Mouse (Mus musculus): ENCODE data around the gene 4933406M09Rik. TPM values are rescaled to one million over a fixed set of nuclear protein-coding genes. Genes with fewer than 3 reads are reported as not detected.

The 4933406M09Rik gene
- polyA plus RNA-seq, 1 experiment from 2014 or later, result 0.07 TPM

- H3K27ac ChIP-seq (ENCODE audit: low read length), result no peak overlapping the region; the same call in 1 of the 2 replicates
- peaks cover 52% of the 10 kb centered on the region for H3K4me1 ChIP-seq (ENCODE audit: control insufficient read depth, insufficient read depth, low read length)
- 75% methylated on average over 2 of the region's 2 CpGs for WGBS
- H3K4me3 ChIP-seq (ENCODE audit: low read length), result no peak overlapping the region
- no peak for ATAC-seq
- H3K4me2 ChIP-seq (ENCODE audit: low read depth, low read length), result no peak overlapping the region
- no peaks in the 10 kb centered on the region for H3K27me3 ChIP-seq (replicated peaks; ENCODE audit: control insufficient read depth, insufficient read depth, low read length)
- no peaks in the 10 kb centered on the region for H3K36me3 ChIP-seq (ENCODE audit: control insufficient read depth, insufficient read depth, low read length)
- no peaks in the 10 kb centered on the region for H3K9me3 ChIP-seq (ENCODE audit: control insufficient read depth, low read length)
- H3K9ac ChIP-seq (ENCODE audit: low read depth, low read length), result no peak overlapping the region
These were observed 32.8 kb downstream of the 4933406M09Rik start for GRCm38 (mm10) chr1:134418414-134418975.

GRCm38 (mm10) chr1:134419176-134419575 is 33.4 kb downstream of the 4933406M09Rik start:
- whole genome bisulfite sequencing, result 44% methylated on average over 1 of the region's 1 CpGs
- H3K4me2 ChIP-seq (ENCODE audit: low read depth, low read length), result 0 out of 2 replicates have a peak overlapping the region, but pooled peaks have one; percentile 1
- H3K9ac ChIP-seq (ENCODE audit: low read depth, low read length), result no peak overlapping the region
- no peaks in the 10 kb centered on the region for H3K36me3 ChIP-seq (ENCODE audit: control insufficient read depth, insufficient read depth, low read length)
- H3K4me1 ChIP-seq (ENCODE audit: control insufficient read depth, insufficient read depth, low read length), result peaks cover 51% of the 10 kb centered on the region
- H3K27ac ChIP-seq (ENCODE audit: low read length), result peak overlapping the region; percentile 60
- no peak for ATAC-seq
- H3K27me3 ChIP-seq (replicated peaks; ENCODE audit: control insufficient read depth, insufficient read depth, low read length), result no peaks in the 10 kb centered on the region
- H3K9me3 ChIP-seq (ENCODE audit: control insufficient read depth, low read length), result no peaks in the 10 kb centered on the region
- H3K4me3 ChIP-seq (ENCODE audit: low read length), result no peak overlapping the region

- H3K27me3 ChIP-seq (replicated peaks; ENCODE audit: control insufficient read depth, insufficient read depth, low read length), result no peaks in the 10 kb centered on the region
- H3K9ac ChIP-seq (ENCODE audit: low read depth, low read length), result no peak overlapping the region
- no peak for ATAC-seq
- peaks cover 47% of the 10 kb centered on the region for H3K4me1 ChIP-seq (ENCODE audit: control insufficient read depth, insufficient read depth, low read length)
- no peak overlapping the region for H3K4me3 ChIP-seq (ENCODE audit: low read length)
- H3K9me3 ChIP-seq (ENCODE audit: control insufficient read depth, low read length), result no peaks in the 10 kb centered on the region
- whole genome bisulfite sequencing, result 37% methylated on average over 5 of the region's 5 CpGs
- H3K36me3 ChIP-seq (ENCODE audit: control insufficient read depth, insufficient read depth, low read length), result 0 out of 2 replicates have a peak, but pooled peaks cover 2% of the 10 kb centered on the region
- H3K4me2 ChIP-seq (ENCODE audit: low read depth, low read length), result 0 out of 2 replicates have a peak overlapping the region, but pooled peaks have one; percentile 1
- peak overlapping the region; percentile 60 for H3K27ac ChIP-seq (ENCODE audit: low read length)
These were observed 34.2 kb downstream of the 4933406M09Rik start for GRCm38 (mm10) chr1:134419751-134420458.

- no peak overlapping the region for H3K27ac ChIP-seq (ENCODE audit: low read length)
- no peaks in the 10 kb centered on the region for H3K27me3 ChIP-seq (replicated peaks; ENCODE audit: control insufficient read depth, insufficient read depth, low read length)
- no peak overlapping the region for H3K4me3 ChIP-seq (ENCODE audit: low read length)
- H3K9me3 ChIP-seq (ENCODE audit: control insufficient read depth, low read length), result no peaks in the 10 kb centered on the region
- peak; percentile 49; the same call in 1 of the 2 replicates for ATAC-seq
- H3K4me2 ChIP-seq (ENCODE audit: low read depth, low read length), result no peak overlapping the region
- peaks cover 23% of the 10 kb centered on the region for H3K4me1 ChIP-seq (ENCODE audit: control insufficient read depth, insufficient read depth, low read length)
- 66% methylated on average over 10 of the region's 10 CpGs for WGBS
- peaks cover 22% of the 10 kb centered on the region for H3K36me3 ChIP-seq (ENCODE audit: control insufficient read depth, insufficient read depth, low read length)
- no peak overlapping the region for H3K9ac ChIP-seq (ENCODE audit: low read depth, low read length)
These were observed 38.2 kb downstream of the 4933406M09Rik start for GRCm38 (mm10) chr1:134423911-134424310.

- H3K4me3 ChIP-seq (ENCODE audit: low read length), result no peak overlapping the region
- 77% methylated on average over 5 of the region's 5 CpGs for WGBS
- H3K4me2 ChIP-seq (ENCODE audit: low read depth, low read length), result no peak overlapping the region
- no peaks in the 10 kb centered on the region for H3K9me3 ChIP-seq (ENCODE audit: control insufficient read depth, low read length)
- no peak overlapping the region for H3K9ac ChIP-seq (ENCODE audit: low read depth, low read length)
- no peaks in the 10 kb centered on the region for H3K27me3 ChIP-seq (replicated peaks; ENCODE audit: control insufficient read depth, insufficient read depth, low read length)
- H3K27ac ChIP-seq (ENCODE audit: low read length), result no peak overlapping the region
- peaks cover 28% of the 10 kb centered on the region for H3K36me3 ChIP-seq (ENCODE audit: control insufficient read depth, insufficient read depth, low read length)
- ATAC-seq, result peak; percentile 88
- peaks cover under 1% of the 10 kb centered on the region; the same call in 1 of the 2 replicates for H3K4me1 ChIP-seq (ENCODE audit: control insufficient read depth, insufficient read depth, low read length)
These were observed 40.5 kb downstream of the 4933406M09Rik start for GRCm38 (mm10) chr1:134426289-134426688.

- H3K4me2 ChIP-seq (ENCODE audit: low read depth, low read length), result no peak overlapping the region
- no peak for ATAC-seq
- no peaks in the 10 kb centered on the region for H3K27me3 ChIP-seq (replicated peaks; ENCODE audit: control insufficient read depth, insufficient read depth, low read length)
- no peak overlapping the region for H3K27ac ChIP-seq (ENCODE audit: low read length)
- H3K4me1 ChIP-seq (ENCODE audit: control insufficient read depth, insufficient read depth, low read length), result no peaks in the 10 kb centered on the region
- peaks cover 20% of the 10 kb centered on the region; the same call in 1 of the 2 replicates for H3K36me3 ChIP-seq (ENCODE audit: control insufficient read depth, insufficient read depth, low read length)
- no peaks in the 10 kb centered on the region for H3K9me3 ChIP-seq (ENCODE audit: control insufficient read depth, low read length)
- WGBS, result 76% methylated on average over 10 of the region's 10 CpGs
- H3K4me3 ChIP-seq (ENCODE audit: low read length), result no peak overlapping the region
- H3K9ac ChIP-seq (ENCODE audit: low read depth, low read length), result no peak overlapping the region
These were observed 47.3 kb downstream of the 4933406M09Rik start for GRCm38 (mm10) chr1:134433002-134433401.

- no peak overlapping the region for H3K9ac ChIP-seq (ENCODE audit: low read depth, low read length)
These were observed 47.7 kb downstream of the 4933406M09Rik start for GRCm38 (mm10) chr1:134433473-134433872.

GRCm38 (mm10) chr1:134435414-134435813 is 49.7 kb downstream of the 4933406M09Rik start:
- no peak for ATAC-seq
- H3K27ac ChIP-seq (ENCODE audit: low read length), result no peak overlapping the region
- no peak overlapping the region for H3K4me3 ChIP-seq (ENCODE audit: low read length)
- 37% methylated on average over 4 of the region's 4 CpGs for WGBS
- no peak overlapping the region for H3K9ac ChIP-seq (ENCODE audit: low read depth, low read length)
- no peaks in the 10 kb centered on the region for H3K27me3 ChIP-seq (replicated peaks; ENCODE audit: control insufficient read depth, insufficient read depth, low read length)
- H3K4me1 ChIP-seq (ENCODE audit: control insufficient read depth, insufficient read depth, low read length), result no peaks in the 10 kb centered on the region
- H3K9me3 ChIP-seq (ENCODE audit: control insufficient read depth, low read length), result no peaks in the 10 kb centered on the region
- peaks cover 13% of the 10 kb centered on the region; the same call in 1 of the 2 replicates for H3K36me3 ChIP-seq (ENCODE audit: control insufficient read depth, insufficient read depth, low read length)
- no peak overlapping the region for H3K4me2 ChIP-seq (ENCODE audit: low read depth, low read length)

More at GRCm38 (mm10) chr1:134433473-134433872, 47.7 kb downstream of the 4933406M09Rik start:
- no peak for ATAC-seq
- Histone ChIP-seq H3K36me3 (ENCODE audit: control insufficient read depth, insufficient read depth, low read length) (peaks cover 15% of the 10 kb centered on the region; the same call in 1 of the 2 replicates), H3K27ac (ENCODE audit: low read length) (no peak overlapping the region), H3K27me3 (replicated peaks; ENCODE audit: control insufficient read depth, insufficient read depth, low read length) (no peaks in the 10 kb centered on the region), H3K4me2 (ENCODE audit: low read depth, low read length) (no peak overlapping the region), H3K4me1 (ENCODE audit: control insufficient read depth, insufficient read depth, low read length) (no peaks in the 10 kb centered on the region), H3K9me3 (ENCODE audit: control insufficient read depth, low read length) (no peaks in the 10 kb centered on the region), H3K4me3 (ENCODE audit: low read length) (no peak overlapping the region)
- WGBS, result 88% methylated on average over 4 of the region's 4 CpGs

- H3K27me3 ChIP-seq (replicated peaks; ENCODE audit: control insufficient read depth, insufficient read depth, low read length), result no peaks in the 10 kb centered on the region
- no peak for ATAC-seq
- H3K9ac ChIP-seq (ENCODE audit: low read depth, low read length), result no peak overlapping the region
- no peak overlapping the region for H3K4me2 ChIP-seq (ENCODE audit: low read depth, low read length)
- no peak overlapping the region for H3K4me3 ChIP-seq (ENCODE audit: low read length)
- no peaks in the 10 kb centered on the region for H3K4me1 ChIP-seq (ENCODE audit: control insufficient read depth, insufficient read depth, low read length)
- no peak overlapping the region for H3K27ac ChIP-seq (ENCODE audit: low read length)
- H3K9me3 ChIP-seq (ENCODE audit: control insufficient read depth, low read length), result no peaks in the 10 kb centered on the region
- no peaks in the 10 kb centered on the region for H3K36me3 ChIP-seq (ENCODE audit: control insufficient read depth, insufficient read depth, low read length)
- 79% methylated on average over 6 of the region's 6 CpGs for WGBS
These were observed 54.7 kb downstream of the 4933406M09Rik start for GRCm38 (mm10) chr1:134440437-134440836.
